Mouse (Mus musculus) layer of hippocampus, adult 2 months (tissue): ENCODE data around the gene Exosc9. TPM values are rescaled to one million over a fixed set of nuclear protein-coding genes. Genes with fewer than 3 reads are reported as not detected.
A peak's percentile ranks its signal among the peaks of the same experiment; 100 is the strongest.

Experiments
- DNase-seq, 2 experiments: peaks; one replicate each; pipeline ENCODE4 v3.0.0; 2022; ENCODE audit warnings: low spot score in 2 of 2
- H3K27ac ChIP-seq: fragments of 200-600 bp; 2 replicates; pipeline ENCODE4 v1.8.1; 2022
- H3K4me3 ChIP-seq: fragments of 200-600 bp; 2 replicates; pipeline ENCODE4 v1.8.1; 2022; ENCODE audit warnings: mild to moderate bottlenecking
- CTCF ChIP-seq: fragments of 200-600 bp; conservative IDR thresholded peaks from 2 replicates; pipeline ENCODE4 v1.8.1; 2022; ENCODE audit warnings: antibody characterized with exemption, mild to moderate bottlenecking, moderate library complexity
- total RNA-seq, 2 experiments: library from RNA; stranded (reverse); gene quantifications; 2 replicates each; pipeline ENCODE4 v1.2.3; 2021

Gene Exosc9
- total RNA-seq, 2 experiments from 2014 or later: 38.4 to 40.7 TPM

DNA sequence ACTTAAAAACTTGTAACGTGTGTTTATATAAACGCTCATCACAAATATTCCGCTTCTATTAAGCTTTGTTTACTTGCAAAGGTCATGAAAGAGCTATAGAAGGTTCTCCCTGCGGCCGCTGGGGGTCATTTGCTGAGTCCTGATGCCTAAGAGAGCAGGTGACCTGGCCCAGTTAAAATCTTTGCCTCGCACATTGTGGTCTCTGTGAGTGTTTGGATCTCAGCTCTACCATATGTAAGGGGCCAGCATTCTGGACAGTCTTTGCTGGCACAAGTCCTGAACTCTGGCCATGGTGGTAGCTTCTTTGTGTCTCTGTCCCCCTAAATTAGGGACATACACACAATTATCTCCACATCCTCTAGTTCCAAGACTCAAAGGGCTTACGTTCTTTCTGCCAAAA lies 19.7 kb upstream of the Exosc9 start:
- no peak for DNase-seq
- Histone ChIP-seq H3K4me3 (no peak overlapping the region), H3K27ac (no peak overlapping the region)
- TF ChIP-seq CTCF: no peak

DNA sequence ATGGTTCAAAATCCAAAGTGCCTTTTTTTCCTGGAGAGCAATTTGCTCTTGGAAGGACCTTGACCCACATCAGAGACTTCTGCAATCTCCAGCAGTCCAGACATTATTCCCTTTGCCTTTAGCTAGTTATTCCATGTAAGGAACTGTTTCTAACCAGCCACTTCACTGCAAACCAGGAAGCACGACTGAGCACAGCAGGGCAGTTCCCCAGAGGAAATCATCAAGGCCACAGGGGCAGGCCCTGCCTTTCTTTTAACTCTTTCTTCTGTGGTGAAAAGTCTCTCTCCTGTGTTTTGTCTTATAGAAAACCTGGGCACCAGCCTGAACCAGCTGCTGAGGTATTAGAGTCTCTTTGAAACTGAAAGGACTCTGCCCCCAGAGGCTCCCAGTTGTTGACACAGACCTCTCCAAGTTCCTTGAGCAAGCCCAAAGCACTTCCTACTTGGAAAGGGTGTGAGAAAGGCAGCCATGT lies 19.2 kb upstream of the Exosc9 start:
- Histone ChIP-seq H3K4me3 (no peak overlapping the region), H3K27ac (no peak overlapping the region)
- no peak for TF ChIP-seq CTCF
- no peak for DNase-seq

DNA sequence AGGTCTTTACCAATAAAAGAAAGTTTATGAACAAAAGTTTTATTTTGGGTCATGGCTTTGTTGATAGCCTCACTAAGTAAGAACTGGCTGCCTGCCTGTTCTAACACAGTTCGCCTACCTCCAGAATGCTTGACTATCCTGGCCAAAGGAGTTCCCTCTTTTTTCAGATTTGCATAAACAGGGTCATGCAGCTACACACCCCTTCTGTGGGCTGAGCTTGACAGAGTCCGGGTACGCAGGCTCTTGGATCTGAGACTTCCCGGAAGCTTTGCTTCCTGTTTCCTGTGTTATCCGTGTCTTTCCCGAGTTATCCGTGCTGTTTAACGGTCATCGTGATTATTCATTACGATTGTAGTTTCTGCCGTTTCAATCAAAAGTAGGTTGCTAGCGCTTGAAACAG lies 16.4 kb upstream of the Exosc9 start:
- no peak for DNase-seq
- Histone ChIP-seq H3K4me3 (no peak overlapping the region), H3K27ac (no peak overlapping the region)
- TF ChIP-seq CTCF: no peak

DNA sequence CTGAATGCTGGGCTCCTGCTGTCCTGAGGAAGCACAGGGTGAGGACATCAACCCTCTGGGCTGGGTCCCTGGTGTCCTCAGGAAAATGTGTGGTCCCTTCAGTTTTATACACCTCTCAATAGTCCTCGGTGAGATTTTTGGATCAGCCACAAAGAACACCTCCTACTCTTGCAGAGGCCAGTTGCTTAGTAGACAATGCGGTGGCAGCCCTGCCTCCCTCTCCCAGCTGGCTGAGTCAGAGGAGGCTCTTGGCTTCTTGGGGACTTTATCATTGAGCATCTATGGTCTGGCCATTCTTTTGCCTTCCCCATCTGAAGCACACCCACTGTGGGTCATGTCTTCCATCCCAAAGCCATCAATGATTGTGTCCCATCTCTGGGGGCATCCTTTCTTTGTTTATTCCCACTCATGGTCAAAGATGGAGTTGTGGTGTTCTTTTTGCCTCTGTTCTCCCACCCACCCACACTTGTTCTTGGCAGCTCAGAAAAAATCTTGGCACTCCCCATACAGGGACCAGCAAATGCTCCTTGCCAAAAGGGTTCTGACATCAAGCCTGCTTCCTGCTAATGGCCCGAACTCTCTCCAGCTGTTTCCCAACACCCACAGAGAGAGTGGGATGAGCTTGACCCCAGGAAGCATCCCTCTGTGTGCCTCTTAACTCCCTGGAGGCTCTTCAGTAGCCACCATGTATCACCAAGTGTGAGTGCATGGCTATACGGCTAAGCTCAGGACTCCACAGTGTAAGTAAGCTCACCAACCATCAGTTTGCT lies 14.5 kb upstream of the Exosc9 start:
- no peak for DNase-seq
- TF ChIP-seq CTCF: no peak

DNA sequence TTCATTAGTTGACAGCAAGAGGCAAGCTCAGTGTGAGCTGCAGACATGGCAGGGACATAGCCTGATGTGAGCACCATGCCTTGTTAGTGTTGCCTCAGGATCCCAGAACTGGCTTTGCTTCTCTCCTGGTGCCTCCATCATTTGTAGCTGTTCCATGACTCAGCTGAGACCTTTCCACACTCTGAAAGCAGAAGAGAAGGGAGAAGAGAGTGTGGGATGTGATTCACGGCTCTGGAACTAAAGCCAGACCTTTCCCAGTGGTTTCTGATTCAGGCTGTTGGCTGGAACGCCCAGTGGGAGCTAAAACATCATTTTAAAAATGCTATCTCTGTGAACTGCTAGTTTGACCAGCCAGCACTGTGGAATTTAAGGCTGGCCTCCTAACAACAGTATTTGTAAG lies 11.7 kb upstream of the Exosc9 start:
- Histone ChIP-seq H3K4me3 (no peak overlapping the region), H3K27ac (no peak overlapping the region)
- no peak for DNase-seq
- TF ChIP-seq CTCF: no peak

More for the DNA sequence above, 14.5 kb upstream of the Exosc9 start:
- no peak overlapping the region for H3K27ac ChIP-seq
- no peak overlapping the region for H3K4me3 ChIP-seq

DNA sequence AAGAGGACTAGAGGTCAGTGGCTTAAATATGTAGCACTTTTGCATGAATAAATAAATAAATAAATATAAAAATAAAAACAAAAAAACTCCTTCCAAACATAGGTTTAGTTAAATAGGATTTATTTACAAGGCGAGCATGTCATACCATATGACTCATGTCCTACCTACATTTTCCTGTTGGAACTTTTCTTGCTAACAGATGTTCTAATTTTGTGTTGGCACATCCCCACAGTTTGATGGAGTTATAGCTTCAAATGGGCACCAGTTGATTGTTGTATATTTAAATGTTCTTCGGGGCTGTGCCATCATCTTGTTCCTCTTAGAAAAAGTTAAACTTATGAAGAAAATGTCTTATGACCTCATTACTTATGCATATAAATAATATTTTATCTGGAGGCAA lies 11.0 kb upstream of the Exosc9 start:
- H3K27ac ChIP-seq: no peak overlapping the region
- no peak for TF ChIP-seq CTCF
- no peak overlapping the region for H3K4me3 ChIP-seq
- no peak for DNase-seq

DNA sequence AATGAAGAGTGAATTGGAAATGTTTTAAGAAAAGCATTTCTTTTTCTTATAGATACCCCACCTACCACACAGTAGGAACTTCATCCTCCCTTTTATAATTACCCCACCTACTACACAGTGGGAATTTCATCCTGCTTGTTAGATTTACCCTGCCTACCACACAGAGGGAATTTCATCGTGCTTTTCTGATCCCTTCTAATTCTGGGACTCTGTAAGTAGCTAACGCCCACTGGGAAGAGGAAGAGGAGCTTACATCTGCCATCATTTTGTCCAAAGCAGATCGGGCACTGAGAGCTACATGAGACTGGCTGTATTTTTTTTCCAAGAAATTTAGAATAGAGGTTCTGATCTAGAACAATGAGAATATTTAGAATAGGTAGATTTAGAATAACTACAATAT lies 7.4 kb upstream of the Exosc9 start:
- H3K27ac ChIP-seq: no peak overlapping the region
- no peak for DNase-seq
- H3K4me3 ChIP-seq: no peak overlapping the region
- no peak for TF ChIP-seq CTCF

DNA sequence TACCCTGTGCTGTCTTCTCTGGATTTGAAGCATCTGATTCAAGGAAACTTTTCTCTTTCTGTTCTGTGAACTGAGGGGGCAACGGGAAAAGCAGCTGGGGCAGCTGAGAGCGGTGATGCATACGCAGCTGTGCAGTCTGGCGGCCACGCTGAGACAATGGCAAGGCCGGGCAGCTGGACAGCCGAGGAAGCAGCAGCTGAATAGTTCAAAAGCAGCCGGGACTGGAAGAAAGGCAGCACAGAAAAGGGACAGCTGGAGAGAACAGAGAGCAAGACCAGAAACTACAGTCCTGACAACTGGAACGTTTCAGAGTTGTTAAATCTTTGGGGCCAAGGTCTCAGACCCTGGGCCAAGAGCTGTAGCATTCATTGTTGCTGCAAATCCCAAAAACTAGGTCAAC lies 1.1 kb upstream of the Exosc9 start:
- Histone ChIP-seq H3K27ac (peak overlapping the region; percentile 93), H3K4me3 (peak overlapping the region; percentile 79)
- peak in 1 of 2 experiments; percentile 23 for DNase-seq
- TF ChIP-seq CTCF: no peak

DNA sequence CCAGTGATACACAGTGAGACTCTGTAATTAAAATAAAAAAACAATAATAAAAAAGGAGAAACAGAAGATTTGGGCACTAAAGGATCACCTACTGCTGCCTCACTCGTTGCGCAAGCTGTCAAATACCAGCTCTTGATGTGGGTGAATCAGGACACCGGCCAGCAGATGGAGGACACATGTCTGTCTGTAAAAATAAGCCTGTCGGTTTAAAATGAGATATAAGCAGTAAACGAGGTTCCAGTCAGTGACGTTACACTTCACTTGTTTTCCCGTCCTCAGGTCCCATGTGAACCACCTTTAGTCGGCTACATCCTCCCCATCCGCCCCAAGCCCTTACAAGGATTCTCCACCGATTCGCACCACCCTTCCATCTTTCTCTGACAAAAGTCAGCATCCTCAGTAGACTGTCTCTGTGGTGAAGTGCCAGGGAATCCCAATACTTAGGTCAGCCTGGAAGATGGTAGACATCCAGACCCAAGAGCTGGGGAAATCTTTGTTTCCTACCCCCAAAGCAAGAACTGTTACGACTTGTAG lies 488 bp upstream of the Exosc9 start:
- DNase-seq: peak; percentile 16 to 41
- Histone ChIP-seq H3K27ac (peak overlapping the region; percentile 93), H3K4me3 (peak overlapping the region; percentile 79)
- TF ChIP-seq CTCF: no peak

DNA sequence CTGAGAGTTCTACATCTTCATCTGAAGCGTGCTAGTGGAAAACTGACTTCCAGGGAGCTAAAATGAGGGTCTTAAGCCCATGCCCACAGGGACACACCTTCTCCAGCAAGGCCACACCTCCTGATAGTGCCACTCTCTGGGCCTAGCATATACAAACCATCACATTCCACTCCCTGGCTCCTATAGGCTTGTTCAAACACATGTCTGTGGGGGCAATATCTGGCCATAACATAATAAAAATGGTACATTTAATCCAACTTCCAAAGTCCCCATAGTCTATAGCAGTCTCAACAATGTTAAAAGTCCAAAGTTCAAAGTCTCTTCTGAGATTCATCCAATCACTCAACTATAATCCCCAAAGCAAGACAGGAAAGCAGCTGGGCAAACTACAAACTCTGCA lies 5.2 kb downstream of the Exosc9 start:
- Histone ChIP-seq H3K27ac (no peak overlapping the region), H3K4me3 (no peak overlapping the region)
- no peak for DNase-seq
- TF ChIP-seq CTCF: no peak

DNA sequence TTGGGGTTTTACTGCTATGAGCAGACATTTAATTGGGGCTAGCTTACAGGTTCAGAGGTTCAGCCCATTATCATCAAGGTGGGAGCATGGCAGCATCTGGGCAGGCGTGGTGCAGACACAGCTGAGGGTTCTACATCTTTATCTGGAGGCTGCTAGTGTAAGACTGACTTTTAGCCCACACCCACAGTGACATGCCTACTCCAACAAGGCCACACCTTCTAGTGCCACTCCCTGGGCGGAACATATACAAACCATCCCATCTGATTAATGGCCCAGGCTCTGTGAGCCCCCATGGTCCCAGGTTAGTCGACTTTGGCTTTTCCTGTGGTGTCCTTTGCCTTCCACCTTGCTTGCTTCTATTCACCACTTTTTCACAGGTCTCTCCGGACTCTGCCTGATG lies 7.2 kb downstream of the Exosc9 start:
- Histone ChIP-seq H3K4me3 (no peak overlapping the region), H3K27ac (no peak overlapping the region)
- no peak for DNase-seq
- TF ChIP-seq CTCF: no peak

DNA sequence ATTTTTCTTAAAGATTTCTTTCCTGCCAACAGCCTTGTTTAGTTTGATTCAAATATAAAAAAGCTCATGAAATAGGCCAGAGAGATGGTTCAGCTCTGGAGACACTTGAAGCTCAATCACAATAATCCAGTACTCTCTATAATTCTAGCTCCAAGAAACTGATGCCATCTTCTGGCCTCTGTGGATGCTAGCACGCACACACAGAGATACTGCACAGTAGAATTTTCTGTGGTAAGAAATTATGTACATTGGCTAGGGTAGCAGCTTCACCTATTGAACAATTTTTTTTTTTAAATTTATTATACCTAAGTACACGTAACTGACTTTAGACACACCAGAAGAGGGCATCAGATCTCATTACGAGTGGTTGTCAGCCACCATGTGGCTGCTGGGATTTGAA lies 11.3 kb downstream of the Exosc9 start:
- H3K27ac ChIP-seq: no peak overlapping the region
- DNase-seq: no peak
- H3K4me3 ChIP-seq: no peak overlapping the region
- no peak for TF ChIP-seq CTCF

DNA sequence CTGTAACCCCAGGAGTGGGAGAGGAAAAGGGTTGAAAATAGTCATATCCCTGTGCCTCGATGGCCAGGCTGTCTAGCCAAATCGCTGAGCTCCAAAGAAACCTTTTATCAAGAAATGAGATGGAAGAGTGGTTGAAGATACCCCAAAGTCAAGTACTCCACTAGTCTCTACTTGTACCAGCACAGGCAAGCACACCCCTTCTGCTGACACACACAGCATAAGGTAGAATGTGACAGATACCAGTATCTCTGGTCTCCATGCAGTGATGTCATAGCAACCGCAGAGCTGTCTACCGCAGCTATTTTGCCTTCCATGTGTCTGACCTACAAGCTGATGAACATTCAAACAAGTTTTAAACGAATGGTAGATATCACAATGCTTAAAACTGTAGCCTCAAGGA lies 17.4 kb downstream of the Exosc9 start:
- H3K27ac ChIP-seq: no peak overlapping the region
- DNase-seq: no peak
- no peak overlapping the region for H3K4me3 ChIP-seq
- TF ChIP-seq CTCF: no peak

DNA sequence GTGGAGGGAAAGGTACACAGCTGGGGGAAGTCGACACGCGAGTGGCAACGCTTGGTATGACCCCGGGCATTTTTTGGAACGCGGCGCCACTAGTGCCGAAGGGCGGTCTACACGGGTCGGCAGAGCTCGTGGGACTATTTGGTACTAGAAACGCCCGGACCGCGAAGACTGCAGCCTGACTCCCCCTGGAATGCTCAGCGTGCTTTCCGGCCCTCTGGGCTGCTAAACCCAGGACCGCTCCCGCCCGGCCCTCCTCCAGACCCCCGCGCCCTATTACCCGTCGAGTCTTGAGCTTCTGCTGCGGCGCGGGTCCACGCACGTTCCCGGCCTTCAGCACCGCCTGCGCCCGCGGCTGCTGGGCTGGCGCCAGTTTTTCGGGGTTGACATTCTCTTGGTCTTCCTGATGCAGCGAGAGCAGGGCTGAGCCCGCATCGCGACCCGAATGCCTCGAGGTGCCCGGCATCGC lies 19.0 kb downstream of the Exosc9 start:
- no peak for DNase-seq
- H3K27ac ChIP-seq: no peak overlapping the region

More for the DNA sequence above, 19.0 kb downstream of the Exosc9 start:
- no peak for TF ChIP-seq CTCF
- H3K4me3 ChIP-seq: peak overlapping the region; percentile 72
